Mouse (Mus musculus) adrenal gland, adult (tissue): ENCODE data around the gene Rimbp2.
"Not testable (repeated sequence)": the region's sequence is repeated elsewhere in the genome, so short reads cannot be mapped to it uniquely, and the experiment has no call there.

ENCODE experiments used
- DNase-seq, 2 experiments: peaks; one replicate each; pipeline ENCODE4 v3.0.0; 2022 to 2023; ENCODE audit warnings: low spot score in 1 of 2; ENCODE audit not compliant: inconsistent age in 2 of 2

The Rimbp2 gene

GRCm38 (mm10) chr5:128953278-128954070 lies at the start of gene Rimbp2:
TSS of gene Rimbp2 (minus strand) at chr5:128953486.
- peak; percentile 22 to 35 for DNase-seq

DNA sequence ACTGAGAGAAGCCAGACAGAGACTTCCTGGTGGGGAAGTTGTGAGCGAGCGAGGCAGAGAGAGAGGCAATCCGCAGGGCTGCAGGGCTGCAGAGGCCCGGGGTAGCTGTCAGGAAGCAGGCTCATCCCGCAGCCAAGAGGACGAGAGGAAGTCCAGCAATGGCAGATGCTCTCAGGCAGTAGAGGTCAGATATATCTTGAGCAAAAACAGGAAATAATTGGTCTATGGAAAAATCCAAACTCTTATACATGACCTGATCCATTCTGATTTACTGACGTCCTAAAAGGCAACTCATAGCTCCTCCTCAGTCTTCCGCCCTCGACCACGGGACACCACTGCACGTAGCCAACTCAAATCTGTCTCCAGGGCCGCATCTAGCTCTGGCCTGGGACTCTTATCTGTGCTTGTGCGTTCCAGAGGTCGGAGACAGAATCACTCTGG lies 49.3 kb upstream of the Rimbp2 start:
- peak; percentile 32 to 59 for DNase-seq

DNA sequence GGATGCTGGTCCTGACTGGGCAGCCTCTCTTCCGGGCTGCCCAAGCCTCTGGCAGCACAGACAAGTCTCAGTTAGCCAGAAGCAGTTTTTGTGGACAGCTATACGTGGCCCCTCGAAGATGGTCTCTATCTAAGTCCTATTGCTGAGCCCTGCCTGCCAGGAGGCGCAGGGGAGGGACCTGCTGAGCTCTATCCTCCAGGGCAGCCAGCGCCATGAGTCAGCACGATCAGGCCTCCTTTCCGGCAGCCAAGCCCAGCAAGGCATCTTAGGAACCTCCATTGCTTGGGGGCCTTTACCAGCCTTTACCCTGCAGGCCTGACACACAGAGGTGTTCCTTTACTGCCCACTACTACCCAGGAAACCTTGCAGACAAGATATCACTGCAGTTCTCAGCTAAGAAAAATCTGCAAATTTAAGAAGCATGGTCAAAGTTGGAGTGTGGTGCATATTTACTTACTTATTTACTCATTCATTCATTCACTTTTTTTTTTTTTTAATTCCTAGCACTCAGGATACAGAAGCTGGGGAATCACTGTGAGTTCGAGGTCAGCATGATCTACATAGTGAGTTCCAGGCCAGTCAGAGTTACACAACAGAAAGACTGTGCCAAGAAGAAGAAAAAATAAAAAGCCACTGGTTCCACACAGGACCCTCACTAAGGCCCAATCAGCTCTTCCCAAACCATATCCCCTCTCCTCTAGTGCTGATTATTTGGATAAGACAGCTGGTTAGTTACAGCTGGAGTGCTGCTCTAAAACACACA lies 47.6 kb upstream of the Rimbp2 start:
- peak; percentile 51 to 76 for DNase-seq

DNA sequence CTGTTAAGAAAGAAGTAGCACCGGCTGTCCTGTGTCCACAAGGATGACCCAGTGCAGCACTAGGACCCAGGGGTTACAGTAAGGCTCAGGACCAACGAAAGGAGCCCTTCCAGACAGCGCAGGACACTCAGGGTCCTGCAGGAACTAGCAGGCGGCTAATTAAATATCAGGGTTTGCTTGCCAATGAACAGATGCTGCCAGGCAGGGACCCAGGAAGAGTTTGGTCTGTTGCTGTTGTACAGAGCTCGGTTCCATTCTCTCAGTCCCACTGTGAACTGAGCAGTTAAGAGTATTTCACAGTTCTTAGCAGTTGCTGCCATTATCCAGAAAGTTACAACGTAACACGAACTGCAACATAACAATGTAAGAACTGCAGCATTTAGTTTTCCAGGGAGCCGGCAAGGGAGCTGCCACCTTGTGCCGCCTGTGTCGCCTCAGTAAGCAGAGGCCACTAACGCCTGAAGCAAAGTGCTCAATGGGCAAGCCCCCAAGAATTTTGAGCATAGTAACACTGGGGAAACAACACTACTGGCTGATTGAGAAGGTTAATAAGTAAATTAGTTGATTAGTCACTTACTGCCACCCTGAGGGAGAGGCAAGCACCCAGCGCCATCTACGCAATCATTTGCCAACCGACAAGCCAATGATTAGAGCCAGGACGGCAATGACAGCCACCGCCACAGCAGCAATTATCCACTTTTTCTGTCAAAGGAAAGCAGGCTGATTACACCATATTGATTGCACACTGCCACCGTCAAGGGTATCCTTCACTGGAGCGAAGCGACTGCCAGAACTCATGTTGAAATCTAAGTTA lies 34.1 kb upstream of the Rimbp2 start:
- peak in 1 of 2 experiments; percentile 77 for DNase-seq

DNA sequence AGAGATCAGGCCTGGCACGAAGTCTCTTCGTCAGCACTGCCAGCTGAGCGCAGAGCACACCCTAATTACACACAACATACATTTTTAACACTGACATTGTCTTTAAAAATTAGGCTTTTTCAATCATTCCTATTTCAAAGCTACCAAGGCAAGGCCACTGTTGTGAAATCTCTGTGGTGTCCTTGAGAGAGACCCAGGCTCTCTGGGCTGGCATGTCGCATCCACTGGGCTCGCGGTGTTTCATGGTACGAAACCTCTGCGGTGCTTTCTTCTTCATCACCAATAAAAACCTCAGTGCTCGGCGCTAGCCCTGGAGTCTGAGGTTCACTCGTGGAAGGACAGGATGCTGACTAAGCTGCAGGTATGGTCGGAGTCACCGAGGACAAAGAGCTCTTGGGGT lies 32.7 kb upstream of the Rimbp2 start:
- peak in 1 of 2 experiments; percentile 81 for DNase-seq

- DNase-seq = no peak
These were observed 31.2 kb upstream of the Rimbp2 start for GRCm38 (mm10) chr5:128984536-128984935.

DNA sequence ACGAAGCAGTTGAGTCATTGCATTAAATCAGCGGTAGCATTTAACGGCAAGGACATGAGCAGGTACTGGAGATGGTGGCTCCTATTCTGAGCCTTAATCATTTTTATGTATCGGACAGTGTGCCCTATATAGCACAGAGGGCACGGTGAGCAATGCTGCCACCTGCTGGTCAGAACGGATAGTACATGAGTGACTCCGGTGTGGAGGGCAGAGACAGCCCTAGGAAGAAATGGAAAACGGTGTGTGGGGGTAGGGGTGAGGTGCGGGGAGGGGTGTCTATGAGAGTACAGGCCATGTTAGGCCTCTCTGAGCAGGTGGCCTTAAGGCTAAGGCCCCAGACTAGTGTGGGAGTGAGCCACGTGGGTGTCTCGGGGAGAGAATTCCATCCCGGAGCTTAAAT lies 28.3 kb upstream of the Rimbp2 start:
- DNase-seq = peak; percentile 61 to 86

DNA sequence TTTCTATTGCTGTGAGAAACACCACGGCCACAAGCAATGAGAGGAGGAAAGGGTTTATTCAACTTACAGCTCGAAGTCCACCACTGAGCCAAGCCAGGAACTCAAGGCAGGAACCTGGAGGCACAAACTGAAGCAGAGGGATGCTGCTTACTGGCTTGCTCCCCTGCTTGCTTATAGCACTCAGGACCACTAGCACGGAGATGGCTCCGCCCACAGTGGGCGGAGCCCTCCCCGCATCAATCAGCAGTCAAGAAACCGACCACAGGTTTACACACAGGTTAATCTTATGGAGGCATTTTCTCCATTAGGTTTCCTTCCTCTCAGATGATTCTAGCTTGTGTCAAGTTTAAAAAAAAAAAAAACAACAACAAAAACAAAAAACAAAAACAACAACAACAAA lies 27.6 kb upstream of the Rimbp2 start:
- DNase-seq = no peak

DNA sequence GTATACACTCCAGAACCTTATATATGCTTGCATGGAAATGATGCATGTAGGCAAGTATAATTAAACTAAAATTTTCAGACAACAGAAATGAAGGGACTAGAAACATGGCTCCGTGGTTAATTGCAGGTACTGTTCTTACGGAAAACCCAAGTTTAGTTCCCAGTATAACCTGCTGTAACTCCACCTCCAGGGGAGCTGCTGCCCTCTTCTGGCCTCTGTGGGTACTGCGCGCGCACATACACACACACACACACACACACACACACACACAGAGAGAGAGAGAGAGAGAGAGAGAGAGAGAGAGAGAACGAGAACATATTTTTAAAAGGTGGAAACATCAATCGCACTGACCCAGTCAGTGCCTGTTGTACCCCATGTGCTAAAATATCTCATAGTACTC lies 25.7 kb upstream of the Rimbp2 start:
- no peak for DNase-seq

DNA sequence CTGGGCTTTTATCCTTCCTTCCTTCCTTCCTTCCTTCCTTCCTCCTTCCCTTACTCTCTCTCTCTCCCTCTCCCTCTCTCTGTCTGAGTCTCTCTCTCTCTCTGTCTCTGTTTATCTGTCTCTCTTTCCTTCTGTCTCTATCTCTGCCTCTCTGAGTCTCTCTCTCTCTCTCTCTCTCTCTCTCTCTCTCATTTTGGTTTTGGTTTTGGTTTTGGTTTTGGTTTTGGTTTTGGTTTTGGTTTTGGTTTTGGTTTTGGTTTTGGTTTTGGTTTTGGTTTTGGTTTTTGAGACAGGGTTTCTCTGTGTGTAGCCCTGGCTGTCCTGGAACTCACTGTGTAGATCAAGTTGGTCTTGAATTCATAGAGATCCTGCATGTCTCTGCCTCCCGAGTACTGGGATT lies 24.2 kb upstream of the Rimbp2 start:
- DNase-seq = not testable (repeated sequence)

DNA sequence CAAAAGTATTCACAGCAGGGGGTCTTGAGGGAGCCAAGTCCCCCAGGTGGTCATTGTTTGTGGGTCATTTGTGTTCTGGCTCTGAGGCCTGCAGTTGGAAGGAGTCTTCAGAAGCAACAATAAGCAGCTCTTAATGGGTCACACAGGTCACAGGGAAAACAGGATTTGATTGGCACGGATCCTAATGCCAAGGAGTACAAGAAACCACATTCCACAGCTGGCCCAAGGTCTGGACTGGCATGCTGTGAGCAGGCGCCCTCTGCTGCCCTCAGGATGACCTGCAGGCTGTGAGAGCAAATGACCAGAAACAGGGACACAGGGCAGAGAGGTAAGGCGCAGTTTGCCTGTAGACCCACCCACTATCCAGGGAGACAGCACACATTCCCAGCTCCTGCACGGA lies 23.0 kb upstream of the Rimbp2 start:
- peak in 1 of 2 experiments; percentile 76 for DNase-seq

- DNase-seq = peak; percentile 57 to 86
These were observed 18.0 kb upstream of the Rimbp2 start for GRCm38 (mm10) chr5:128971298-128971697.

DNA sequence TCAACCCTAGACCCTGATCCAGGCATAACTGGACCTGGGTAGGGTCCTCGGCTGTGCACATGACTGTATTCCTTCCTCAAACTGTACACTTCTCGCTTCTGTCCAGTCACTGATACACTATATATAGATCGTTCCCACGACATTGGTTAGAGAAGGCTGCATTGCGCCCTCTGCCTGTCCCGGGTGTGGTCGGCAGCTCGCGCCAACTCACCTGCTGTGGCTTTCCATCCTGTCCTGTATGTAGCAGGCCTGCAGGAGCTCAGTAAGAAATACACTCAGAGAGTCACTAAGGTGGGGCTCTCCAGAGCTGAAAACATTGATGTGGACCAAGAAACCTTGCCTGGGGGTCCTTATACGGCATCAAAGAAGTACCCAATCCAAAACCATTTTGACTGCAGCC lies 17.6 kb upstream of the Rimbp2 start:
- no peak for DNase-seq

GRCm38 (mm10) chr5:128964353-128964752 lies 11.1 kb upstream of the Rimbp2 start:
- no peak for DNase-seq

- DNase-seq = no peak
These were observed 5.6 kb upstream of the Rimbp2 start for GRCm38 (mm10) chr5:128958916-128959315.

- DNase-seq = not testable (repeated sequence)
These were observed 1.1 kb upstream of the Rimbp2 start for GRCm38 (mm10) chr5:128954371-128954770.

GRCm38 (mm10) chr5:128952291-128953195 lies 743 bp downstream of the Rimbp2 start:
- DNase-seq = peak in 1 of 2 experiments; percentile 35

DNA sequence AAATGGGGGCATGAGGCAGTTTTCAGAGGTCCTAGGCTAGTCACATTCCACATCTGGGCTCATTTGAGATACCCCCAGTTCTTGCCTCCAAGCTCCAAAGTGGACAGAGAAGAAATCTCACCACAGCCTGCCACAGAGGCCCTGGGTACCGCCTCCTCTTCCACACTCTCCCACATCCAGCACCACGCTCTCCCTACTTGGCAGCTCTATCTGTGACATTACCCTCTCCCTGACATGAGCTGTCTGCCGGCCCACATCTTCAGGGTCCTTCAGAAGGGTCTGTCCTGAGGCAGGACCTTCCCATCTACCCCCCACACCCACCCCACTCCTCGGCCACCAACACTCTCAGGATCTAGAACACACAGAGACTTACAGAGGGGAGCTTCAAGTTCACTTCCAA lies 1.8 kb downstream of the Rimbp2 start:
- no peak for DNase-seq

GRCm38 (mm10) chr5:128947093-128947492 lies 6.2 kb downstream of the Rimbp2 start:
- peak; percentile 20 to 72 for DNase-seq

- DNase-seq = no peak
These were observed 12.8 kb downstream of the Rimbp2 start for GRCm38 (mm10) chr5:128940436-128940835.
